Mouse (Mus musculus): ENCODE results near the gene Smarce1. TPM values are rescaled to one million over a fixed set of nuclear protein-coding genes. Genes with fewer than 3 reads are reported as not detected.

The Smarce1 gene
- total RNA-seq, 2 experiments from 2014 or later = 92.4 to 98.6 TPM

GRCm38 (mm10) chr11:99170547-99171267 lies 60.1 kb downstream of the Smarce1 start:
- peak in 1 of 2 experiments; percentile 10 for DNase-seq (ENCODE audit: low spot score in 2 of 2)

- peak in 1 of 2 experiments; percentile 7 for DNase-seq (ENCODE audit: low spot score in 2 of 2)
Measured at GRCm38 (mm10) chr11:99170005-99170404, 60.8 kb downstream of the Smarce1 start.

- DNase-seq (ENCODE audit: low spot score in 2 of 2) = peak in 1 of 2 experiments; percentile 7
Measured at GRCm38 (mm10) chr11:99169438-99169837, 61.4 kb downstream of the Smarce1 start.

GRCm38 (mm10) chr11:99168030-99168474 lies 62.8 kb downstream of the Smarce1 start:
- DNase-seq (ENCODE audit: low spot score in 2 of 2) = no peak

- DNase-seq (ENCODE audit: low spot score in 2 of 2) = no peak
Measured at GRCm38 (mm10) chr11:99167576-99167975, 63.2 kb downstream of the Smarce1 start.

- peak in 1 of 2 experiments; percentile 9 for DNase-seq (ENCODE audit: low spot score in 2 of 2)
Measured at GRCm38 (mm10) chr11:99166241-99166640, 64.6 kb downstream of the Smarce1 start.

GRCm38 (mm10) chr11:99165031-99165752 lies 65.6 kb downstream of the Smarce1 start:
- DNase-seq (ENCODE audit: low spot score in 2 of 2) = no peak

- peak in 1 of 2 experiments; percentile 13 for DNase-seq (ENCODE audit: low spot score in 2 of 2)
Measured at GRCm38 (mm10) chr11:99162972-99163686, 67.7 kb downstream of the Smarce1 start.

GRCm38 (mm10) chr11:99161648-99162047 lies 69.2 kb downstream of the Smarce1 start:
- no peak for DNase-seq (ENCODE audit: low spot score in 2 of 2)

- no peak for DNase-seq (ENCODE audit: low spot score in 2 of 2)
Measured at GRCm38 (mm10) chr11:99160228-99160627, 70.6 kb downstream of the Smarce1 start.

Other genes starting within 250 kb of the Smarce1 start
- gene Gjd3, start 248.0 kb downstream of the Smarce1 start, total RNA-seq (2021) = under 1 TPM in 1 of 2 experiments, not detected in 1; 0.69 TPM
- gene Top2a, start 206.8 kb downstream of the Smarce1 start, total RNA-seq (2021) = 10 to 100 TPM; 86.4 to 96.2 TPM
- 100 to 1,000 TPM; 317 to 355 TPM for gene Igfbp4, start 189.8 kb downstream of the Smarce1 start, total RNA-seq (2021)
- under 1 TPM in 1 of 2 experiments, not detected in 1; 0.13 TPM for gene Tns4, start 141.7 kb downstream of the Smarce1 start, total RNA-seq (2021)
- under 1 TPM; 0.12 to 0.18 TPM for gene Ccr7, start 75.9 kb downstream of the Smarce1 start, total RNA-seq (2021)
- 1 to 10 TPM; 2.0 to 2.6 TPM for gene Krt222, start 13.1 kb upstream of the Smarce1 start, total RNA-seq (2021)
- not detected for gene Krt24, start 54.2 kb upstream of the Smarce1 start, total RNA-seq (2021)
- under 1 TPM in 1 of 2 experiments, not detected in 1; 0.21 TPM for gene Krt25, start 91.9 kb upstream of the Smarce1 start, total RNA-seq (2021)
- not detected for gene Krt26, start 106.9 kb upstream of the Smarce1 start, total RNA-seq (2021)
- under 1 TPM in 1 of 2 experiments, not detected in 1; 0.18 TPM for gene Krt27, start 120.1 kb upstream of the Smarce1 start, total RNA-seq (2021)
- gene Krt28, start 143.9 kb upstream of the Smarce1 start, total RNA-seq (2021) = not detected
- gene Krt10, start 158.3 kb upstream of the Smarce1 start, total RNA-seq (2021) = 1 to 10 TPM; 7.6 to 8.2 TPM
- gene Krt12, start 191.2 kb upstream of the Smarce1 start, total RNA-seq (2021) = not detected
- under 1 TPM in 1 of 2 experiments, not detected in 1; 0.32 TPM for gene Krt20, start 207.1 kb upstream of the Smarce1 start, total RNA-seq (2021)

Data from gastrocnemius, postnatal 4 days (tissue).